Mouse (Mus musculus): Measurements from ENCODE around the gene Fbxw7. TPM values are rescaled to one million over a fixed set of nuclear protein-coding genes. Genes with fewer than 3 reads are reported as not detected.
A peak's percentile ranks its signal among the peaks of the same experiment; 100 is the strongest.

The Fbxw7 gene
- polyA plus RNA-seq, 1 experiment from 2014 or later = 8.4 TPM

GRCm38 (mm10) chr3:84921704-84922420 is 106.8 kb downstream of the Fbxw7 start:
- H3K27ac ChIP-seq (ENCODE audit: low read depth, low read length) = no peak overlapping the region
- 73% methylated on average over 6 of the region's 6 CpGs for WGBS (ENCODE audit: insufficient replicate concordance)
- ATAC-seq (replicated peaks; ENCODE audit: insufficient number of reproducible peaks, low FRiP score, low TSS enrichment) = no peak

GRCm38 (mm10) chr3:84923256-84923655 is 108.2 kb downstream of the Fbxw7 start:
- Histone ChIP-seq H3K4me2 (no peak overlapping the region), H3K9me3 (replicated peaks; ENCODE audit: control insufficient read depth, low read length) (no peaks in the 10 kb centered on the region), H3K27ac (ENCODE audit: low read depth, low read length) (no peak overlapping the region), H3K27me3 (ENCODE audit: control insufficient read depth, insufficient read depth, low read length) (no peaks in the 10 kb centered on the region), H3K4me3 (ENCODE audit: low read depth, low read length) (no peak overlapping the region), H3K9ac (ENCODE audit: low read depth, low read length) (no peak overlapping the region), H3K4me1 (ENCODE audit: control insufficient read depth, insufficient read depth, low read length) (0 out of 2 replicates have a peak, but pooled peaks cover 3% of the 10 kb centered on the region), H3K36me3 (ENCODE audit: control insufficient read depth, insufficient read depth, low read length) (no peaks in the 10 kb centered on the region)
- WGBS (ENCODE audit: insufficient replicate concordance) = 93% methylated on average over 1 of the region's 1 CpGs
- ATAC-seq (replicated peaks; ENCODE audit: insufficient number of reproducible peaks, low FRiP score, low TSS enrichment) = no peak

More at GRCm38 (mm10) chr3:84921704-84922420, 106.8 kb downstream of the Fbxw7 start:
- H3K9ac ChIP-seq (ENCODE audit: low read depth, low read length) = no peak overlapping the region
- 0 out of 2 replicates have a peak, but pooled peaks cover 3% of the 10 kb centered on the region for H3K4me1 ChIP-seq (ENCODE audit: control insufficient read depth, insufficient read depth, low read length)
- no peak overlapping the region for H3K4me3 ChIP-seq (ENCODE audit: low read depth, low read length)
- H3K4me2 ChIP-seq = no peak overlapping the region
- H3K9me3 ChIP-seq (replicated peaks; ENCODE audit: control insufficient read depth, low read length) = no peaks in the 10 kb centered on the region
- H3K27me3 ChIP-seq (ENCODE audit: control insufficient read depth, insufficient read depth, low read length) = no peaks in the 10 kb centered on the region
- no peaks in the 10 kb centered on the region for H3K36me3 ChIP-seq (ENCODE audit: control insufficient read depth, insufficient read depth, low read length)

GRCm38 (mm10) chr3:84923670-84924069 is 108.6 kb downstream of the Fbxw7 start:
- H3K9ac ChIP-seq (ENCODE audit: low read depth, low read length) = no peak overlapping the region

GRCm38 (mm10) chr3:84925229-84925628 is 110.2 kb downstream of the Fbxw7 start:
- 0 out of 2 replicates have a peak, but pooled peaks cover 3% of the 10 kb centered on the region for H3K4me1 ChIP-seq (ENCODE audit: control insufficient read depth, insufficient read depth, low read length)
- 0 out of 2 replicates have a peak overlapping the region, but pooled peaks have one; percentile 0 for H3K4me3 ChIP-seq (ENCODE audit: low read depth, low read length)
- no peak overlapping the region; the same call in 1 of the 2 replicates for H3K9ac ChIP-seq (ENCODE audit: low read depth, low read length)
- peak overlapping the region; percentile 33; the same call in 1 of the 2 replicates for H3K4me2 ChIP-seq
- H3K36me3 ChIP-seq (ENCODE audit: control insufficient read depth, insufficient read depth, low read length) = no peaks in the 10 kb centered on the region
- WGBS (ENCODE audit: insufficient replicate concordance) = 59% methylated on average over 4 of the region's 4 CpGs
- no peak for ATAC-seq (replicated peaks; ENCODE audit: insufficient number of reproducible peaks, low FRiP score, low TSS enrichment)
- no peaks in the 10 kb centered on the region for H3K9me3 ChIP-seq (replicated peaks; ENCODE audit: control insufficient read depth, low read length)
- no peak overlapping the region for H3K27ac ChIP-seq (ENCODE audit: low read depth, low read length)
- H3K27me3 ChIP-seq (ENCODE audit: control insufficient read depth, insufficient read depth, low read length) = no peaks in the 10 kb centered on the region

More at GRCm38 (mm10) chr3:84923670-84924069, 108.6 kb downstream of the Fbxw7 start:
- WGBS (ENCODE audit: insufficient replicate concordance) = 74% methylated on average over 1 of the region's 1 CpGs
- no peaks in the 10 kb centered on the region for H3K27me3 ChIP-seq (ENCODE audit: control insufficient read depth, insufficient read depth, low read length)
- no peaks in the 10 kb centered on the region for H3K36me3 ChIP-seq (ENCODE audit: control insufficient read depth, insufficient read depth, low read length)
- no peak overlapping the region for H3K27ac ChIP-seq (ENCODE audit: low read depth, low read length)
- no peak for ATAC-seq (replicated peaks; ENCODE audit: insufficient number of reproducible peaks, low FRiP score, low TSS enrichment)
- 0 out of 2 replicates have a peak, but pooled peaks cover 3% of the 10 kb centered on the region for H3K4me1 ChIP-seq (ENCODE audit: control insufficient read depth, insufficient read depth, low read length)
- no peaks in the 10 kb centered on the region for H3K9me3 ChIP-seq (replicated peaks; ENCODE audit: control insufficient read depth, low read length)
- no peak overlapping the region for H3K4me2 ChIP-seq
- no peak overlapping the region for H3K4me3 ChIP-seq (ENCODE audit: low read depth, low read length)

GRCm38 (mm10) chr3:84926140-84926539 is 111.1 kb downstream of the Fbxw7 start:
- no peaks in the 10 kb centered on the region for H3K27me3 ChIP-seq (ENCODE audit: control insufficient read depth, insufficient read depth, low read length)
- no peak for ATAC-seq (replicated peaks; ENCODE audit: insufficient number of reproducible peaks, low FRiP score, low TSS enrichment)
- no peak overlapping the region for H3K4me3 ChIP-seq (ENCODE audit: low read depth, low read length)
- H3K27ac ChIP-seq (ENCODE audit: low read depth, low read length) = no peak overlapping the region
- no peaks in the 10 kb centered on the region for H3K9me3 ChIP-seq (replicated peaks; ENCODE audit: control insufficient read depth, low read length)
- 83% methylated on average over 5 of the region's 5 CpGs for WGBS (ENCODE audit: insufficient replicate concordance)
- H3K4me1 ChIP-seq (ENCODE audit: control insufficient read depth, insufficient read depth, low read length) = 0 out of 2 replicates have a peak, but pooled peaks cover 3% of the 10 kb centered on the region
- H3K9ac ChIP-seq (ENCODE audit: low read depth, low read length) = peak overlapping the region; percentile 34; the same call in 1 of the 2 replicates
- no peaks in the 10 kb centered on the region for H3K36me3 ChIP-seq (ENCODE audit: control insufficient read depth, insufficient read depth, low read length)
- H3K4me2 ChIP-seq = peak overlapping the region; percentile 33

- Histone ChIP-seq H3K27ac (ENCODE audit: low read depth, low read length) (no peak overlapping the region), H3K4me2 (no peak overlapping the region), H3K27me3 (ENCODE audit: control insufficient read depth, insufficient read depth, low read length) (no peaks in the 10 kb centered on the region), H3K9me3 (replicated peaks; ENCODE audit: control insufficient read depth, low read length) (no peaks in the 10 kb centered on the region), H3K36me3 (ENCODE audit: control insufficient read depth, insufficient read depth, low read length) (no peaks in the 10 kb centered on the region), H3K4me3 (ENCODE audit: low read depth, low read length) (no peak overlapping the region), H3K9ac (ENCODE audit: low read depth, low read length) (no peak overlapping the region), H3K4me1 (ENCODE audit: control insufficient read depth, insufficient read depth, low read length) (0 out of 2 replicates have a peak, but pooled peaks cover 3% of the 10 kb centered on the region)
- ATAC-seq (replicated peaks; ENCODE audit: insufficient number of reproducible peaks, low FRiP score, low TSS enrichment) = no peak
- 71% methylated on average over 8 of the region's 8 CpGs for WGBS (ENCODE audit: insufficient replicate concordance)
Observed at GRCm38 (mm10) chr3:84927168-84927794, 112.2 kb downstream of the Fbxw7 start.

- H3K9me3 ChIP-seq (replicated peaks; ENCODE audit: control insufficient read depth, low read length) = no peaks in the 10 kb centered on the region
- no peaks in the 10 kb centered on the region for H3K27me3 ChIP-seq (ENCODE audit: control insufficient read depth, insufficient read depth, low read length)
- 90% methylated on average over 2 of the region's 2 CpGs for WGBS (ENCODE audit: insufficient replicate concordance)
- no peak overlapping the region for H3K4me2 ChIP-seq
- H3K4me3 ChIP-seq (ENCODE audit: low read depth, low read length) = no peak overlapping the region
- no peak overlapping the region for H3K27ac ChIP-seq (ENCODE audit: low read depth, low read length)
- no peaks in the 10 kb centered on the region for H3K36me3 ChIP-seq (ENCODE audit: control insufficient read depth, insufficient read depth, low read length)
- 0 out of 2 replicates have a peak, but pooled peaks cover 3% of the 10 kb centered on the region for H3K4me1 ChIP-seq (ENCODE audit: control insufficient read depth, insufficient read depth, low read length)
- no peak for ATAC-seq (replicated peaks; ENCODE audit: insufficient number of reproducible peaks, low FRiP score, low TSS enrichment)
- H3K9ac ChIP-seq (ENCODE audit: low read depth, low read length) = no peak overlapping the region
Observed at GRCm38 (mm10) chr3:84927901-84928300, 112.8 kb downstream of the Fbxw7 start.

- Histone ChIP-seq H3K4me2 (no peak overlapping the region), H3K9me3 (replicated peaks; ENCODE audit: control insufficient read depth, low read length) (no peaks in the 10 kb centered on the region), H3K27ac (ENCODE audit: low read depth, low read length) (no peak overlapping the region), H3K9ac (ENCODE audit: low read depth, low read length) (no peak overlapping the region), H3K36me3 (ENCODE audit: control insufficient read depth, insufficient read depth, low read length) (no peaks in the 10 kb centered on the region), H3K4me3 (ENCODE audit: low read depth, low read length) (no peak overlapping the region), H3K27me3 (ENCODE audit: control insufficient read depth, insufficient read depth, low read length) (no peaks in the 10 kb centered on the region), H3K4me1 (ENCODE audit: control insufficient read depth, insufficient read depth, low read length) (0 out of 2 replicates have a peak, but pooled peaks cover 3% of the 10 kb centered on the region)
- ATAC-seq (replicated peaks; ENCODE audit: insufficient number of reproducible peaks, low FRiP score, low TSS enrichment) = no peak
- WGBS (ENCODE audit: insufficient replicate concordance) = 83% methylated on average over 3 of the region's 3 CpGs
Observed at GRCm38 (mm10) chr3:84929171-84929570, 114.1 kb downstream of the Fbxw7 start.
